Mouse (Mus musculus): ENCODE results near the gene Arsj. TPM values are rescaled to one million over a fixed set of nuclear protein-coding genes. Genes with fewer than 3 reads are reported as not detected.

The Arsj gene
- polyA plus RNA-seq, 1 experiment: 0.15 TPM

DNA sequence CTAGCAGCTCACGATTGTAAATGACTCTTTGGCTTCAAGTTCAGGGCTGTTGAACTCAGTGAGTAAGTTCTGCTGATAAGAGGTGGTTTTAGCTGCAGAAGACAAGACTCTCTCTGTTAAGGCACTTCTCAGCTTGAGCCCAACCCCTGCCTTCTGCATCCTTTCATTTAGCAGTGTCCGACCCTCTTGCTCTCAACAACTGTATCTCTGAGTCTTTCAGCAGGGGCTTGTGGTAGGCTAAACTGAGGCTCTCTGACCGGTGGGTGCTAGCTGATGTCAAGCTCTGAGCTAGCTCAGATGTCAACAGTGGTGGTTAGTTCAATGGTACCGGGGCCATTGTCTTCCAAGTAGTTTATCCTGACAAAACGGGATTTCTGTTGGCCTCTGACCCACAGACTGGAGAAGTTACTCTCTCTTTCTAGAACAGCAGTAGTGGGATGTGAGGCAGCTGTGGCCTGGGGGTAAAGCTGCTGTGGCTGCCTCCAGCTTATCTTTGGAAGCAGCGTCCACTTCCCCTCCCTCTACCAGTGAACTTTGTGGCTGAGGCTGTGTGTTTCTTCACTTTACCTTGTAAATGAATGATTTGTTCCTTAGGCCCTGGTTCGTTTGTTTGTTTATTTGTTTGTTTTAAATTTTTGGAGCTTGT lies 34.6 kb downstream of the Arsj start:
- DNase-seq (ENCODE audit: low read depth, low spot score): no peak
- WGBS: 61% methylated on average over 7 of the region's 7 CpGs

DNA sequence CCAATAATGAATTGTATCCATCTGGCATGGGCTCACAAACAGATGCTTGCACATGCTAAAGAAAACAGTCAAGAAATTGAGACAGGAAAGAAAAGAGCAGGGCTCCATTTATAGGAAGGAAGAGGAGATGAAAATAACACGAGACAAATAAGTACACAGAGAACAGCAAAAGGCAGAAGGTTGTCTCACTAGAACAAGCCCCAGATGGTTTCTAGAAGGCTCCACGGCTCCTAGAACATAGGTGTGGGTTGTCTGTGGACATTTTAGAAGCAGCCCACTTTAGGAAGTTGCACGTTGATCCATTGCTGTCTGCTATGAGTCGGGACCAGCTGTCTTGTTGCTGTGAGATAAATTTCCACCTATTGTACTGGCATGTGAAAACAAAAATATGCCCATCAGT lies 37.2 kb downstream of the Arsj start:
- 66% methylated on average over 4 of the region's 4 CpGs for WGBS
- no peak for DNase-seq (ENCODE audit: low read depth, low spot score)

DNA sequence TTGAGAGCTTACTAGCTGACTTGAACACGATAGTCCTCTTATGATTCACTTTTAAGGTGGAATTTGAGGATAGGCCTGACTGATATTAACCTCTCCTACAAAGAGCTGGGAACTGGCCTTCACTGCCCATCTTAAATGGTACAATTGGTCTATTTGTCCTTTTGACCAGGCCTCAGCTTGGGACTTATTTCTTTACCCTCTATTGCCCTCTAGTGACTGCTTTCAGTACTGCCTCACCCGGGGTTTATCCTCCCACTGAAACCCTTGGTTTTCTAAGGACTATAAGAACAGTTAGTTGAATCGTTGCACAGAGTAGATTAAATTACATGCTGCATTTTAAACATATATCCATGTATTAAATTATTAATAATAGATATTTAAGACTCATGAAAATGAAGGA lies 39.4 kb downstream of the Arsj start:
- DNase-seq (ENCODE audit: low read depth, low spot score): peak; percentile 22
- 26% methylated on average over 3 of the region's 3 CpGs for WGBS

DNA sequence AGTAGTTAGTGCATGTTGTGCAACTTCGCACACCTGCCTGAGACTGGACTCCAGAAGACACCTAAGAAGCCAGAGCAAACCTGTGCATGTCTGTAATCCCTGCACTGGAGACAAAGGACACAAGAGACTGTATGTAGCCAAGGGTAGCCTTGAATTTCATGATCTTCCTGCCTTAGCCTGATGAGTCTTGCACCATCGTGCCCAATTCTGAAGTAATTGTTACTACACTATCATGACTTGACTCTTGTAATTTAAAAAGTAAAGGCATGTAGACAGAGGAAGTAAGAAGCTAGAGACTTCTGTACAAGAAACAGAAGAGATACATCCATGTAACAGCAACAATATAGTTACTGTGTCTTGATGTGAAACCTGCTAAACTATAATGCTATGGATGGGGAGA lies 40.7 kb downstream of the Arsj start:
- no peak for DNase-seq (ENCODE audit: low read depth, low spot score)
- 82% methylated on average over 2 of the region's 2 CpGs for WGBS

DNA sequence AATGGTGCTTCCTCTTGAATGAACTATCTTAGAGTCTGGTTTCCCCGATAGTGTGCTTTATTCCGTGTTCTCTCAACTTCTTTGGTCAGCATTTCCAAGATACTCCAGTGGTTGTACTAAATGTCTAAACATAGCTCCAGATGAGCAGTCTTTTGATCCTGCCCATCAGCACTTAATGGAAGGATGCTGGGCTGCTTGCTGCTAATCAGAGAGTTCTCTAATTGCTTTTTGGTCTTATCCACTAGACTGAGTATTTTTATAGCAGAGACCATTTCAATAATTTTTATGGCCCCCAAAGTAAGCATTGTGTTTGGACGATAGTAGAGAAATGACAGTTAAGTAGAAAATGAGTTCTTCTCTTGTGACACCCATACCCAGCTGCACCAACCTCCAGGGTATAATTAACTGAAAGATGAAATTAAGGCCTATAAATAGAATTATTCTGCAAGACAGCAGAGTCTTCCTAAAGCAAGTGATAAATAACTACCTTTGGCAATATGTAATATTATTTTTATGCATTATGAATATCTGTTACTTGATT lies 67.1 kb downstream of the Arsj start:
- WGBS: 75% methylated on average over 3 of the region's 3 CpGs
- DNase-seq (ENCODE audit: low read depth, low spot score): no peak

DNA sequence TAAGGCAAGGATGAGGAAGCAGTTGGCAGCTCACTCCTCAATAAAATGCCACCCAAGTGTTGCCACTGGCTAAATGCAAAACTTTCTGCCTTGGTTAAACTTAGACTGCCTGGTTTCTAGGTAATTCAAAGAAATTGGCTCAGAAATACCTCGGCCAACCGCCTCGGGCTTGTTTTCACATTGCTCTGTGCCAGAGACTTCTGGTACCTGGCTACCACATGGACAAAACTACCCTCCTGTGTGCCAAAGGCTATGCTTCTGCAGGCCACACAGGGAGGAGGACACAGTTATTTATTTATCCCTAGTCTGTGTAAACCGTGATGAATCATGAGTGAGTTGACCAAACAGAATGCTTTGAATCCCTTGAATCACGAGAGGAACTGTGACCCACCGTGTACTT lies 75.8 kb downstream of the Arsj start:
- DNase-seq (ENCODE audit: low read depth, low spot score): no peak
- 55% methylated on average over 6 of the region's 6 CpGs for WGBS

DNA sequence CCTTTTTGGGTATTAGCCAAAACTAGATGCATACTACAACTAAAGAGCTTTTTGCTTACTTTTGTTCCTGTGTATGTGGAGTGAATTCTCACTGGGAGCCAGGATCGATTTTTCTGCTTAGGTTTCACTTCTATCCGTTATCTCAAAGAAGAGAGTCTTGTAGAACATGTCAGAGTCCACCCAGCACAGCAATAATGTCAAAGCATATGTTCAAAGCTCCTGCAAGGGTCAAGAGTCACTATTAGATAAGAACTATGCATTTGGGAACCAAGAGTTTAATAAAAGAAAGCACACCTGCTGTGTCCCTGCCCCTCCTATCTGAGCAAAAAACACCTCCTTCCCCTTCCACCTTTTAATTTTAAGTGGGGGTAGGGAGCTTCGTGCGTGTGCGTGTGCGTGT lies 85.6 kb downstream of the Arsj start:
- no peak for DNase-seq (ENCODE audit: low read depth, low spot score)
- 57% methylated on average over 6 of the region's 6 CpGs for WGBS

DNA sequence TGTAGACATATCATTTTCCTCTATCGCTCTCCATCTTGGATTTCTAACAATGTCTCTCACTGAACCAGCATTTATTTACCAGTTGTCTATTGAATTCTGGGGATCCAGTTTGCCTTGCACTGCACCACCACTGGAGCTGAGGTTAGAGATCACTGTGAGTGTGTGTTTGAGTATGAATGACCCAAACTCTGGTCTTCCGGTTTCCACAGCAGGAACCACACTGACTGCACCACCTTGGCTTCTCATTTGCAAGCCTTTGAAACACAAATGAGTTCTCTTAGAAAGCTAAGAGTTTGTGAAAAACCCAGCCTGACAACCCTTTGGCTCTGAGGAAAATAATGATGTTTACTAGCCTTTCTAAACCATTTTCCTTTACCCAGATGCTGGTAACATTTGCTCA lies 86.0 kb downstream of the Arsj start:
- 50% methylated on average over 2 of the region's 2 CpGs for WGBS
- DNase-seq (ENCODE audit: low read depth, low spot score): no peak

DNA sequence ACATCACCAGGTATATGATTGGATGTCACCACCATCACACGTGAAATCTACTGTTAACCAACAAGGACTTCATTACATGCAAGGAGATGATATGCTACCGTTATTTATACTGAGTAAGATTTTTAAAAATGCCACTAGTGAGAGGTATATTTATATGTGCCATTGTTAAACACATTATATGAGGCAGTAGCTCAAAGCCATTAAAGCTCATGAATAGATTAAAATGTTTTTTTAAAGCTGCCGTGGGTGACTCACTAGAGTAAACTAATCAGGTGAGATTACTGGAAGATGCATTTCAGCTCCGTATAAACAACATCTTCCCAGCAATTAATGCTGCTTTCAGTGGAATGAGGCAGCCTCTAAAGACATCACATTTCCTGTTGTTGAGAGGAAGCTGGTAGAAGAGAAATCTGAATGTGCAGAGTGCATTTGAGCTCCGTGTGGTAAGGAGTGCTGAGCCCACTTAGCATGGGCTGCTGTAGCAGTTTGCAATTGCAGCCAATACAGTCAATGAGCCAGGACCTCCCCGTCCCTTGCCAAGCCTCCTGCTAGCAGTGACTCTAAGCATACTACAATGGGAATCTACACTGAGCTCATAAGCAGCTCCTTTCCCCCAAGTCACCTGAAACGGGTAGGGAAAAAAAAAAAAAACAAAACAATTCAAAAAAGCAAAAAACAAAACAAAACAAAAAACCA lies 92.5 kb downstream of the Arsj start:
- WGBS: 47% methylated on average over 7 of the region's 7 CpGs

DNA sequence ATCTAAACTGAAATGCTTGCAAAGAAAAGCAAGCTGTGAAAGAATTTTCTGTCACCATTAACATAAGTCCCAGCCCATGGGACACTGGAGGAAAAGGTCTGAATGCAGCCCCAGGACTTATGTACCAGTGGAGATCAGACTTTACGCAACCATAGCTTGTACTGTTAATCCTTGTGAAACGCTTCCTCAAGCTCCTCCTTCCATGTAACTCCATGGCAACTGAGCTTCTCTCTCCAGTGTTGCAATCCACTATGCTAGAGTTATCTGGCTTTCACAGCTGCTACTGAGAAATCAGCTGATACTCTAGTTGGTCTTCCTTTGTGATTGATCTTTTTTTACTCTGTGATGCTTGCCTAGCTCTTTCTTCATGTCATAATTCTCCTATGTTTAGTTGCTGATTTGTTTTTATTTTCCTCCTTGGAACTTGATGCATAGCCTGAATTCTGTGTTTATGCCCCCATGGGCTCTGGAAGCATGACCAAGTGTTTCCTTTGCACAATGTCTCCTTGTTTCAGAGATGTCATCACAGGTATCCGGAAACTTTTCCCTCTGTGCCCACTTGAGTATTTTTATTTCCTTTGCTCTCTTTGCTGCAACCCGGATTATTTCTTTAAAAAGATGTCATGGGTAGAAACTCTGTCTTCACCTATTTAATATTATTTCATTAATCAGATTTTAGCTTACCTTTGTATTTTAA lies 99.8 kb downstream of the Arsj start:
- DNase-seq (ENCODE audit: low read depth, low spot score): no peak
- 68% methylated on average over 4 of the region's 4 CpGs for WGBS

More for the DNA sequence above, 92.5 kb downstream of the Arsj start:
- DNase-seq (ENCODE audit: low read depth, low spot score): no peak

DNA sequence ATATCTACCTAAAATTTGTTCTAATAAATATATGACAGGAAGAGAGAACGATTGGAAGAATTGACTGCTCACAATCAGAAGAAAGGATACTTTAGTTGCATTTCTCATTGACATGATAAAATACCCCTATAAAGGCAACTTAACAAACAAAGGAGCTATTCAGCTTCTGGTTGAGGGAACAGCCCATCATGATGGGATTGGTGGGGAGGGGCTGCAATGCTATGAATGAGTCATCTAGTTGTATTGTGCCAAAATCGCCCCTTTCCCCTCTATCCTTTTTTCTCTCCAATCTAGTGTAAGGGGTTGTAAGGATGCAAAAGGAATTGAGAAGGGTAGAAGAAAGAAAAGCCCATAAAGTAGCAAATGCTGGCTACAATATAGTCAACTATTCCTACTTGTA lies 100.8 kb downstream of the Arsj start:
- no peak for DNase-seq (ENCODE audit: low read depth, low spot score)
- 53% methylated on average over 2 of the region's 2 CpGs for WGBS

Other genes starting within 250 kb of the Arsj start
- 91.8 and 138 TPM in 2 replicates for gene Camk2d, start 232.6 kb downstream of the Arsj start, polyA plus RNA-seq (2012; rRNA removed)

All from large intestine, adult 2 months (tissue).